Mouse (Mus musculus) embryonic facial prominence, embryonic 14.5 days (tissue): ENCODE measurements around the gene Bivm. TPM values are rescaled to one million over a fixed set of nuclear protein-coding genes. Genes with fewer than 3 reads are reported as not detected.
A peak's percentile ranks its signal among the peaks of the same experiment; 100 is the strongest.

ENCODE experiments used
- ATAC-seq: fragments of 200-750 bp; cut with Nextera tagmentation; 2 replicates; pipeline ENCODE4 v1.8.0; 2017; ENCODE audit warnings: low read depth, moderate number of reproducible peaks, moderate TSS enrichment
- DNase-seq: peaks from one replicate; pipeline ENCODE4 v3.0.0-alpha.2; 2015; ENCODE audit warnings: low spot score
- H3K27ac ChIP-seq: fragments of 300-500 bp; sonication (generic); replicated peaks from 2 replicates; pipeline ENCODE4 v1.5.1; 2014; ENCODE audit warnings: low read depth, mild to moderate bottlenecking, low read length, moderate library complexity
- H3K27me3 ChIP-seq: fragments of 300-500 bp; sonication (generic); replicated peaks from 2 replicates; pipeline ENCODE4 v1.6.1; 2014; ENCODE audit warnings: low read length; ENCODE audit not compliant: control insufficient read depth, insufficient read depth
- H3K36me3 ChIP-seq: fragments of 300-500 bp; sonication (generic); 2 replicates; pipeline ENCODE4 v1.6.1; 2014; ENCODE audit warnings: low read length, mixed read lengths; ENCODE audit not compliant: control insufficient read depth, insufficient read depth
- H3K4me1 ChIP-seq: fragments of 300-500 bp; sonication (generic); 2 replicates; pipeline ENCODE4 v1.6.1; 2014; ENCODE audit warnings: antibody characterized with exemption, low read length; ENCODE audit not compliant: control insufficient read depth, insufficient read depth
- H3K4me2 ChIP-seq: fragments of 300-500 bp; sonication (generic); 2 replicates; pipeline ENCODE4 v1.6.1; 2014; ENCODE audit warnings: low read depth, mild to moderate bottlenecking, low read length, moderate library complexity, mixed read lengths
- H3K4me3 ChIP-seq: fragments of 300-500 bp; sonication (generic); 2 replicates; pipeline ENCODE4 v1.5.1; 2014; ENCODE audit warnings: low read depth, mild to moderate bottlenecking, low read length
- H3K9ac ChIP-seq: fragments of 300-500 bp; sonication (generic); 2 replicates; pipeline ENCODE4 v1.6.1; 2014; ENCODE audit warnings: low read depth, mild to moderate bottlenecking, low read length, moderate library complexity, mixed read lengths
- H3K9me3 ChIP-seq: fragments of 300-500 bp; sonication (generic); 2 replicates; pipeline ENCODE4 v1.6.1; 2016; ENCODE audit warnings: low read length; ENCODE audit not compliant: control insufficient read depth
- WGBS: fragments of 180-500 bp; shearing (Covaris S2); extraction: QIAGEN DNeasy Blood & Tissue Kit; methylation state at CpG from one replicate; pipeline ENCODE4 v1.1.7; 2014; 5-methylcytosine and 5-hydroxymethylcytosine counted together
- polyA plus RNA-seq: library from polyadenylated mRNA; unstranded; fragments of >200 nt; fragmentation: Nextera tagmentation; extraction: Ambion mirVana; gene quantifications from 2 replicates; pipeline ENCODE4 v1.2.1, GENCODE M21; 2014

Gene Bivm
- polyA plus RNA-seq, 1 experiment from 2014 or later: 19.6 TPM

DNA sequence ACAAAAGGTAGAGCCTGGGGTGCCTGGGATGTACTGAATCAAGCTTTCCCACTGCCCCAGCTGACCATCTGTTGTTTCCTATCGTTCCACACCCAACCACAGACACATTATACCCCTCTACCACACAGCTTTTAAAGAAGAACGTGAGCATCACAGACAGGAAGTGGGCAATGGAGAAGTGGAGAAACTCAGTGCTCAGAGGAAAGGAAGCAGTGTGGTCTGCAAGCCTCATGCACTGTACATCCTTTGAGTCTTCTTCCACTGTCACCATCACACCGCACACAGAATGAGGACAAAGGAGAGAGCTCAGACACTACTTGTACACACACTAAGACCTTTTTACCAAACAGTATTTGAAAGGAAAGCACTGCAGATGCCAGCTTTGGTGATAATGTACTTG is 3.5 kb downstream of the Bivm start:
- no peak for ATAC-seq
- H3K4me3 ChIP-seq: no peak overlapping the region
- no peaks in the 10 kb centered on the region for H3K27me3 ChIP-seq
- no peak overlapping the region for H3K4me2 ChIP-seq
- no peaks in the 10 kb centered on the region for H3K9me3 ChIP-seq
- H3K27ac ChIP-seq: no peak overlapping the region
- DNase-seq: no peak
- H3K36me3 ChIP-seq: peaks cover 16% of the 10 kb centered on the region; the same call in 1 of the 2 replicates
- H3K4me1 ChIP-seq: peaks cover 10% of the 10 kb centered on the region
- no peak overlapping the region for H3K9ac ChIP-seq
- 78% methylated on average over 3 of the region's 3 CpGs for WGBS

- H3K4me2 ChIP-seq: no peak overlapping the region
Observed at GRCm38 (mm10) chr1:44125590-44125989, 6.8 kb downstream of the Bivm start.

GRCm38 (mm10) chr1:44129929-44130581 is 11.3 kb downstream of the Bivm start:
- H3K36me3 ChIP-seq: peaks cover 60% of the 10 kb centered on the region
- H3K4me1 ChIP-seq: no peaks in the 10 kb centered on the region
- no peak overlapping the region for H3K27ac ChIP-seq
- no peaks in the 10 kb centered on the region for H3K27me3 ChIP-seq
- no peak for DNase-seq
- H3K4me2 ChIP-seq: no peak overlapping the region
- no peaks in the 10 kb centered on the region for H3K9me3 ChIP-seq
- ATAC-seq: no peak
- WGBS: 87% methylated on average over 4 of the region's 4 CpGs
- no peak overlapping the region for H3K4me3 ChIP-seq
- H3K9ac ChIP-seq: no peak overlapping the region

More at GRCm38 (mm10) chr1:44125590-44125989, 6.8 kb downstream of the Bivm start:
- H3K9me3 ChIP-seq: no peaks in the 10 kb centered on the region
- H3K4me3 ChIP-seq: no peak overlapping the region
- ATAC-seq (no peak), DNase-seq (no peak)
- peaks cover 7% of the 10 kb centered on the region for H3K4me1 ChIP-seq
- peaks cover 45% of the 10 kb centered on the region for H3K36me3 ChIP-seq
- no peak overlapping the region for H3K27ac ChIP-seq
- no peaks in the 10 kb centered on the region for H3K27me3 ChIP-seq
- 95% methylated on average over 4 of the region's 4 CpGs for WGBS
- no peak overlapping the region for H3K9ac ChIP-seq

- DNase-seq: no peak
- Histone ChIP-seq H3K27me3 (no peaks in the 10 kb centered on the region), H3K9ac (no peak overlapping the region), H3K4me2 (no peak overlapping the region), H3K27ac (no peak overlapping the region), H3K36me3 (peaks cover 63% of the 10 kb centered on the region), H3K9me3 (no peaks in the 10 kb centered on the region), H3K4me3 (no peak overlapping the region), H3K4me1 (no peaks in the 10 kb centered on the region)
- 89% methylated on average over 4 of the region's 4 CpGs for WGBS
- ATAC-seq: no peak
Observed at GRCm38 (mm10) chr1:44140232-44140631, 21.5 kb downstream of the Bivm start.

DNA sequence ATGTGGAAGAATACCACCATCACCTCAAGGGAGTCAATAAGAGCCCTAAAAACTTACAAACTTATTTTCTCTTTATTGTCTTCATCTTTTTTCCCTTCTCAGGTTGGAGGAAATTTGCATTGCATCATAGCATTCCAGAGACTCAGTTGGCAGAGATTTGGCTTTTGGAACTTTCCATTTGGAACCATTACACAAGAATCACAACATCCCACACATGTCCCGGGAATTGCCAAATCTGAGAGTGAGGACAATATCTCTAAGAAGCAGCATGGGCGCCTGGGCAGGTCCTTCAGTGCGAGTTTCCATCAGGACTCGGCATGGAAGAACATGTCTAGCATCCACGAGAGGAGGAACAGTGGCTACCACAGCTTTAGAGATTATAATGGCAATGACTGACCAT is 24.0 kb downstream of the Bivm start:
- Histone ChIP-seq H3K9me3 (no peaks in the 10 kb centered on the region), H3K4me3 (no peak overlapping the region), H3K9ac (no peak overlapping the region), H3K4me2 (no peak overlapping the region), H3K36me3 (peaks cover 49% of the 10 kb centered on the region), H3K27ac (no peak overlapping the region), H3K27me3 (no peaks in the 10 kb centered on the region), H3K4me1 (no peaks in the 10 kb centered on the region)
- 90% methylated on average over 5 of the region's 5 CpGs for WGBS
- DNase-seq (no peak), ATAC-seq (no peak)

GRCm38 (mm10) chr1:44147563-44148381 is 29.0 kb downstream of the Bivm start, which contains the start of gene Ercc5:
Gene Ercc5, plus strand, starts transcription at chr1:44147744.
- Histone ChIP-seq H3K4me3 (peak within 1 kb of the TSS; percentile 96), H3K4me2 (peak within 1 kb of the TSS; percentile 66), H3K27me3 (no peaks in the 10 kb centered on the region), H3K27ac (peak within 1 kb of the TSS; percentile 99), H3K36me3 (peaks cover 9% of the 10 kb centered on the region), H3K9ac (peak within 1 kb of the TSS; percentile 96), H3K9me3 (no peaks in the 10 kb centered on the region), H3K4me1 (peaks cover 7% of the 10 kb centered on the region; the same call in 1 of the 2 replicates)
- ATAC-seq (peak; percentile 98), DNase-seq (peak; percentile 97)
- under 1% methylated on average over 57 of the region's 66 CpGs for WGBS

DNA sequence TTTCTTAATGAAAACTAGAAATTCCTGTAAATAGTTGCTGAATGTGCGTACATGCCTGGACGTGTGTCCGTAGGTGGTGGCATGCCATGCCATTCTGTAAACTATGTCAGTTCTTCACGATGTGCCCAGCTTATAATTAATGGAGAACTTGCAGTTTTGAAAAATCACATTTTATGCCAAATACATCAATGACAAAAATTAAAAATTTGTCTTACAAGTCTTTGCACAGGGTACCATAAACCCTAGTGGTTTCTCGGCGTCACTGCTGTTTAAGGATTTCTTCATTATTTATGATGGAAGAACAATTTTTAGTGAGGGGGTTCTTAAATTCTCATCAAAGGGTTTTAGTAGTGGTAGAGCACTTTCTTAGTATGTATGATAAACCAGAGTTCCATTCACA is 29.9 kb downstream of the Bivm start:
- 29% methylated on average over 6 of the region's 6 CpGs for WGBS
- peak overlapping the region; percentile 66 for H3K4me2 ChIP-seq
- no peaks in the 10 kb centered on the region for H3K36me3 ChIP-seq
- H3K27ac ChIP-seq: peak overlapping the region; percentile 99
- H3K9ac ChIP-seq: peak overlapping the region; percentile 96
- DNase-seq (no peak), ATAC-seq (no peak)
- no peaks in the 10 kb centered on the region for H3K27me3 ChIP-seq
- peaks cover 7% of the 10 kb centered on the region; the same call in 1 of the 2 replicates for H3K4me1 ChIP-seq
- H3K4me3 ChIP-seq: peak overlapping the region; percentile 96
- no peaks in the 10 kb centered on the region for H3K9me3 ChIP-seq

DNA sequence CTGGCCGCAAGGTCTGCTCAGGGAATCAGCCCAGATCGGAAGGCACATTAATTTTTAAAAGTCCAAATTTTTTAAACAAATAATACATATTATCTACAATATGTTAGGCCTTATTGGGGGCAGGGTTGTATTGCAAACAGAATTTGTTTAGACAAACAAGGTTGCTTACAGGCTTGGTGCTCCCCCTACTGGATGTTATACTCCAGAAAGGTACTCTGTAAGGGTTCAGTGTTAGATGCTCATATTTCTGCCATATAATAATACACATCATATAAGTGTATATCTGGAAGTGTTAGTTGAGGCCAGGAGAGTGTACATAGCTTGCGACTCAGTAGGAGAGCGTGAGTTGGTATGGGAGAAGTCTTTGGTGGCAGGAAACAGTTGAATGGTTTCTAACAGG is 36.5 kb downstream of the Bivm start:
- Histone ChIP-seq H3K36me3 (peaks cover 33% of the 10 kb centered on the region), H3K9me3 (no peaks in the 10 kb centered on the region), H3K27me3 (no peaks in the 10 kb centered on the region), H3K27ac (no peak overlapping the region), H3K4me2 (no peak overlapping the region), H3K4me1 (no peaks in the 10 kb centered on the region), H3K4me3 (no peak overlapping the region), H3K9ac (no peak overlapping the region)
- ATAC-seq (no peak), DNase-seq (peak; percentile 30)
- 95% methylated on average over 4 of the region's 4 CpGs for WGBS
